Mouse (Mus musculus) intestine, embryonic 16.5 days (tissue): ENCODE measurements around the gene Gm20388. TPM values are rescaled to one million over a fixed set of nuclear protein-coding genes. Genes with fewer than 3 reads are reported as not detected.

Source experiments
- ATAC-seq: fragments of 200-750 bp; cut with Nextera tagmentation; 2 replicates; pipeline ENCODE4 v1.8.0; 2017; ENCODE audit warnings: moderate TSS enrichment, moderate library complexity
- H3K27ac ChIP-seq: fragments of 300-500 bp; sonication (generic); 2 replicates; pipeline ENCODE4 v1.5.1; 2014; ENCODE audit warnings: mild to moderate bottlenecking, low read length
- H3K27me3 ChIP-seq: fragments of 300-500 bp; sonication (generic); replicated peaks from 2 replicates; pipeline ENCODE4 v1.6.1; 2014; ENCODE audit warnings: low read length, control low read depth, mixed read lengths; ENCODE audit not compliant: control insufficient read depth, insufficient read depth
- H3K36me3 ChIP-seq: fragments of 300-500 bp; sonication (generic); 2 replicates; pipeline ENCODE4 v1.6.1; 2014; ENCODE audit warnings: low read length, control low read depth; ENCODE audit not compliant: control insufficient read depth, insufficient read depth
- H3K4me1 ChIP-seq: fragments of 300-500 bp; sonication (generic); 2 replicates; pipeline ENCODE4 v1.6.1; 2014; ENCODE audit warnings: low read length, control low read depth, mixed read lengths; ENCODE audit not compliant: control insufficient read depth, insufficient read depth
- H3K4me2 ChIP-seq: fragments of 300-500 bp; sonication (generic); 2 replicates; pipeline ENCODE4 v1.6.1; 2014; ENCODE audit warnings: low read depth, low read length, control low read depth
- H3K4me3 ChIP-seq: fragments of 300-500 bp; sonication (generic); 2 replicates; pipeline ENCODE4 v1.5.1; 2014; ENCODE audit warnings: mild to moderate bottlenecking, low read length
- H3K9ac ChIP-seq: fragments of 300-500 bp; sonication (generic); 2 replicates; pipeline ENCODE4 v1.6.1; 2014; ENCODE audit warnings: low read depth, low read length
- H3K9me3 ChIP-seq: fragments of 300-500 bp; sonication (generic); 2 replicates; pipeline ENCODE4 v1.6.1; 2016; ENCODE audit warnings: low read length, control low read depth; ENCODE audit not compliant: control insufficient read depth
- WGBS: fragments of 180-500 bp; shearing (Covaris S2); extraction: QIAGEN DNeasy Blood & Tissue Kit; methylation state at CpG from one replicate; pipeline ENCODE4 v1.1.7; 2014; 5-methylcytosine and 5-hydroxymethylcytosine counted together
- polyA plus RNA-seq: library from polyadenylated mRNA; unstranded; fragments of >200 nt; fragmentation: Nextera tagmentation; extraction: Ambion mirVana; gene quantifications from 2 replicates; pipeline ENCODE4 v1.2.1, GENCODE M21; 2015

The Gm20388 gene
- polyA plus RNA-seq, 1 experiment from 2014 or later: 5.8 TPM

- 65% methylated on average over 3 of the region's 3 CpGs for WGBS
- Histone ChIP-seq H3K4me2 (no peak overlapping the region), H3K36me3 (no peaks in the 10 kb centered on the region), H3K27ac (no peak overlapping the region), H3K27me3 (no peaks in the 10 kb centered on the region), H3K4me1 (peaks cover 33% of the 10 kb centered on the region), H3K9ac (no peak overlapping the region), H3K4me3 (no peak overlapping the region), H3K9me3 (no peaks in the 10 kb centered on the region)
- ATAC-seq: no peak
These were observed 1732.2 kb downstream of the Gm20388 start for GRCm38 (mm10) chr8:121642804-121643203.

- Histone ChIP-seq H3K27me3 (no peaks in the 10 kb centered on the region), H3K4me1 (peaks cover 39% of the 10 kb centered on the region), H3K4me2 (no peak overlapping the region), H3K9ac (no peak overlapping the region), H3K4me3 (no peak overlapping the region), H3K9me3 (no peaks in the 10 kb centered on the region), H3K27ac (no peak overlapping the region), H3K36me3 (no peaks in the 10 kb centered on the region)
- ATAC-seq: no peak
- WGBS: 73% methylated on average over 11 of the region's 11 CpGs
These were observed 1732.7 kb downstream of the Gm20388 start for GRCm38 (mm10) chr8:121643384-121643783.

DNA sequence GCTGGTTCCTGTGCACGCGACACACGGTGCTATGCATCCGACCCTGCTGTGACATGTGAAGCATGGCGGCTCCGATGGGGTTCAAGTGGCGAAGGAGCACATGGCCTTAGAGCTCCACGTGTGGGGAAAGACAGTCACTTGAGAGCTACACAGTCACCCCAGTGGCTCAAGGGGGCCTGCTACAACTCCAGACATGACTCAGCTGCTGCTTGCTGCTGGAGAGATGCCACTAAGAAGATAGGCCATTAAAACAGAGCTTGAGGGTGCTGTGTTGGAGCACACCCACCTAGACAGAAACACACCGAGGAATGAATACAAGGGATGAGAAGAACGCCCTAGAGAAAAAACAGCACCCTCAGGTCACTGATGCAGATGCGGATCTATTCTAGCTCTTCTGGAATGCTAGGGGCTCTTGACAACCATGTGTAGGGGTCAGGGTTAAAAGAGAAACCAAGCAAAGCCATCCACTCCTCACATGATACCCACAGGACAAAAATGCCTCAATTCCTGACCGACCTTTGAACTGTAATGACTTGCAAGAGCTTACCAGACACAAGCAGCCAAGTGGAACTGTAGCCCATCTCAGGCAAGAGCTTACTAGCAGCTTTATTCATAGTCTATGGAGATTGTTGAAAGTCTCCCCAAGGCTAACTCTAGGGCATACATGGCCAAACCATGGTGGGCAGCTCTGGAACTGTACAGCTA is 1737.0 kb downstream of the Gm20388 start:
- Histone ChIP-seq H3K4me2 (peak overlapping the region; percentile 22; the same call in 1 of the 2 replicates), H3K9ac (no peak overlapping the region), H3K27me3 (no peaks in the 10 kb centered on the region), H3K27ac (peak overlapping the region; percentile 48; the same call in 1 of the 2 replicates), H3K36me3 (no peaks in the 10 kb centered on the region), H3K4me1 (peaks cover 65% of the 10 kb centered on the region), H3K9me3 (no peaks in the 10 kb centered on the region), H3K4me3 (no peak overlapping the region; the same call in 1 of the 2 replicates)
- ATAC-seq: no peak
- WGBS: 81% methylated on average over 12 of the region's 12 CpGs

DNA sequence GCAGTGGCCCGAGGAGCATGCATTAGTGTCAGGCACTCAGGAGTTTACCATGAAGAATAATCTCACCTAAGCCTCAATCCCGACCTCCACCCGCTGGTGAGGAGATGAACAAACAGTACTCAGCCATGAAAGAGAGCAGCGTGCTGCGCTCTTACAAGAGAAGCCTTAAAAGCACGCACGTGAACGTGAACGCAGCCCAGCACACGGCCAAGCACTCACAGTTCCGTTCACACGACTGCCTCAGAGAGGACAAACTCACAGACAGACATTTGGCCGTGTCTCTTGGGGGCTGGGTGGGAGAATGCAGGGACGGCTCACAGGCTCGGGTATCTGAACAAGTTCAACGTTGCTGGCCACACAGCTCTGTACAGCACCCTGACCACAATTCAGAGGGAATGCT is 1737.8 kb downstream of the Gm20388 start:
- Histone ChIP-seq H3K4me2 (0 out of 2 replicates have a peak overlapping the region, but pooled peaks have one; percentile 22), H3K4me1 (peaks cover 61% of the 10 kb centered on the region), H3K27me3 (no peaks in the 10 kb centered on the region), H3K36me3 (no peaks in the 10 kb centered on the region), H3K9me3 (no peaks in the 10 kb centered on the region), H3K4me3 (no peak overlapping the region; the same call in none of the 2 replicates), H3K9ac (0 out of 2 replicates have a peak overlapping the region, but pooled peaks have one; percentile 11), H3K27ac (peak overlapping the region; percentile 48; the same call in 1 of the 2 replicates)
- no peak for ATAC-seq
- 63% methylated on average over 16 of the region's 16 CpGs for WGBS

- Histone ChIP-seq H3K36me3 (no peaks in the 10 kb centered on the region), H3K4me1 (peaks cover 66% of the 10 kb centered on the region), H3K27ac (no peak overlapping the region), H3K4me2 (peak overlapping the region; percentile 96), H3K9me3 (no peaks in the 10 kb centered on the region), H3K4me3 (peak overlapping the region; percentile 70), H3K27me3 (no peaks in the 10 kb centered on the region), H3K9ac (peak overlapping the region; percentile 52)
- WGBS: 62% methylated on average over 5 of the region's 5 CpGs
- no peak for ATAC-seq
These were observed 1738.8 kb downstream of the Gm20388 start for GRCm38 (mm10) chr8:121649423-121649822.

DNA sequence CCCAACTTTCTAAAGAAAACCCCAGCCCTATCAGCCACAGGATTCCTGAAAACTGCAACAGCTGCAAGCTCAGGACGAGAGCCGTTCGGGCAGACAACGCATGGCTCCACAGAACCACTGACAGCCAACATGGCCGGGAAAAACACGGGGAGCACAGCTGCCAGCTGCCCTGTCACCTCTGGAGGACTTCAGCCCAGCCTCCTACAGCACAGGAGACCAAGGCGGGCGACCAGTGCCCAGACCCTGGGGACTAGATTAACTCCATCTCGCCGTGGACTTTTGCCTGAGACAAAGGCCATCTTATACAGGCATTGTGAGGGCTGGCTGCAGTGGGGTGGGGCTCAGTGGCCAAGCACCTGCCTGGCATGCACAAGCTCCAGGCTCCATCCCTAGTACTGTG is 1739.3 kb downstream of the Gm20388 start:
- Histone ChIP-seq H3K27ac (no peak overlapping the region), H3K4me1 (peaks cover 61% of the 10 kb centered on the region), H3K27me3 (no peaks in the 10 kb centered on the region), H3K36me3 (no peaks in the 10 kb centered on the region), H3K9ac (peak overlapping the region; percentile 52), H3K9me3 (no peaks in the 10 kb centered on the region), H3K4me2 (peak overlapping the region; percentile 96), H3K4me3 (peak overlapping the region; percentile 70)
- 52% methylated on average over 10 of the region's 10 CpGs for WGBS
- no peak for ATAC-seq

- Histone ChIP-seq H3K9me3 (no peaks in the 10 kb centered on the region), H3K4me3 (peak overlapping the region; percentile 70), H3K27ac (no peak overlapping the region), H3K4me2 (peak overlapping the region; percentile 96), H3K4me1 (peaks cover 61% of the 10 kb centered on the region), H3K27me3 (no peaks in the 10 kb centered on the region), H3K36me3 (no peaks in the 10 kb centered on the region), H3K9ac (peak overlapping the region; percentile 81)
- 55% methylated on average over 20 of the region's 20 CpGs for WGBS
- no peak for ATAC-seq
These were observed 1740.0 kb downstream of the Gm20388 start for GRCm38 (mm10) chr8:121650389-121651307.

DNA sequence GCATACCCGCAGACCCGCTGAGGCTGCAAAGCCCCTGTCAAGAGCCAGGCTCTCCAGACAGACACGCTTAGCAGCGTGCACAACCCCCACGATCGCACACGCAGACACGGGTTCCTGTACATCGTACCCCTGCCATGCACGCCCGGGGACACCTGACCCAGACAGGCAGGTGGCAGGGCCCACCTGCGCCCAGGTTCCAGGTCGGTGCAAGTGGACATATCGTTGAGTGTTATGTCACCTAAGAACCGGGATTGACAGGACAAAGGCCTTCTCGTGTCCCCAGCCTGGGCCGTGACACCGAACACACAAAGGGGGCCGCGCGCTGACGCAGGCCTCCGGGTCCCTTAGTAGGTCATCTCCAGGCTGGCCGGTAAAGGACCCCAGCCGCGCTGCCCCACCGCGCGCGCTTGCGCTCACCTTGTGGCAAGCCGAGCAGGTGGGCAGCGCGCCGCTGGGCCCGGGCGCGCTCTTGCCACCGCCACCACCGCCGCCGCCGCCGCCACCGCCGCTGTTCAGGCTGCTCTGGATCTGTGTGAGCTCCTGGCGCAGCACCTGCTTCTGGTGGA is 1740.8 kb downstream of the Gm20388 start:
- H3K4me2 ChIP-seq: peak overlapping the region; percentile 96
- WGBS: 7% methylated on average over 47 of the region's 47 CpGs
- H3K27ac ChIP-seq: peak overlapping the region; percentile 10; the same call in 1 of the 2 replicates
- no peaks in the 10 kb centered on the region for H3K27me3 ChIP-seq
- peak overlapping the region; percentile 81 for H3K9ac ChIP-seq
- H3K9me3 ChIP-seq: no peaks in the 10 kb centered on the region
- peak overlapping the region; percentile 70 for H3K4me3 ChIP-seq
- H3K4me1 ChIP-seq: peaks cover 59% of the 10 kb centered on the region
- ATAC-seq: no peak
- H3K36me3 ChIP-seq: no peaks in the 10 kb centered on the region

DNA sequence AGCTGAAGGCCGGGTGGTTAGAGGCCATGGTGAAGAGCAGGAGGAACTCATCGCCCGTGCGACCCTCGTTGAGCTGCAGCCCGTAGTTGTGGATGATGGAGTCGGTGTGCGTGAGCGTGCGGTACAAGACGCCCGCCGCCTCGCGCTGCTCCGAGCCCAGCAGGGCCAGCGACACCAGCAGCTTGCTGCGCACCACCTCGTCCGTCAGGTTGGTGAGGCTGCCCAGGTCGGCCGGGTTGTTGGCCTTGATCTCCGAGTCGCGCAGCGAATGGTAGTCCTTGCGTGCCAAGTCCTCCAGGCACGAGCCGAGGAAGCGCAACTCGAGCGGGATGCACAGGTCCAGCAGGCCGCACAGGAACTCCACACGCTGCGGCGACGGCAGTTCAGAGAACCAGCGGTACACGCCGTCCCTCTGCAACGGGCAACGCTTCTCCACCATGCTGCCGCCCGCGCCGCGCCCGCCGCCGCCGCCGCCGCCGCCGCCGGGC is 1741.3 kb downstream of the Gm20388 start:
- no peaks in the 10 kb centered on the region for H3K27me3 ChIP-seq
- ATAC-seq: no peak
- peak overlapping the region; percentile 96 for H3K4me2 ChIP-seq
- peak overlapping the region; percentile 81 for H3K9ac ChIP-seq
- H3K4me1 ChIP-seq: peaks cover 54% of the 10 kb centered on the region
- H3K4me3 ChIP-seq: peak overlapping the region; percentile 70
- no peaks in the 10 kb centered on the region for H3K36me3 ChIP-seq
- peak overlapping the region; percentile 10 for H3K27ac ChIP-seq
- WGBS: under 1% methylated on average over 53 of the region's 56 CpGs
- no peaks in the 10 kb centered on the region for H3K9me3 ChIP-seq
